Mouse (Mus musculus): ENCODE measurements around the gene Tmem121. TPM values are rescaled to one million over a fixed set of nuclear protein-coding genes. Genes with fewer than 3 reads are reported as not detected.

Gene Tmem121
- polyA plus RNA-seq, 1 experiment from 2014 or later = 0.39 TPM

DNA sequence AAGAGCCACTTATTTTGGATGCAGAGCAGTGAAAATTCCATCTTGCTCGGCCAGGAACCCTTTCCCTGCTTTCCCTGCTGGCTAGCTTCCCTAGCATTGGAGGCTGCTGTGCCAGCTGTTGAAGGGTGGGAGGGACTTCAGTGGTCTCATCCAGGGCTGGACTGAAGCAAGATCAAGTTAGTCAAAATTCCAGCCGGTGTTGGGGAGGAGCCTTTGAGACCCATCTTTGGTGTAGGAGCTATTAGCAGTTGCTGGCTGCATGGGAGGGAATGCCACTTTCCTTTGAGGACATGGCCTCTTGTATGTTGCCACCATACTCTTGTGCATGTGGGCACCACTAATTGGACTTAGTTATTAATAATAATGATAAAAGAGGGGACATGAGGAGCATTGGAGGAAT is 27.5 kb downstream of the Tmem121 start:
- Histone ChIP-seq H3K27me3 (ENCODE audit: control insufficient read depth, insufficient read depth, low read depth, low read length) (no peaks in the 10 kb centered on the region), H3K4me1 (ENCODE audit: control insufficient read depth, low read depth, low read length) (no peaks in the 10 kb centered on the region), H3K4me2 (ENCODE audit: low read depth, low read length) (no peak overlapping the region), H3K9me3 (replicated peaks; ENCODE audit: control insufficient read depth, low read length) (no peaks in the 10 kb centered on the region), H3K9ac (ENCODE audit: low read depth, low read length) (no peak overlapping the region), H3K27ac (ENCODE audit: low read length) (no peak overlapping the region), H3K36me3 (ENCODE audit: control insufficient read depth, insufficient read depth) (no peaks in the 10 kb centered on the region), H3K4me3 (ENCODE audit: low read depth, low read length) (no peak overlapping the region)
- no peak for ATAC-seq (ENCODE audit: low read depth)
- 51% methylated on average over 2 of the region's 2 CpGs for WGBS (ENCODE audit: insufficient replicate concordance)

- no peak for ATAC-seq (ENCODE audit: low read depth)
- no peaks in the 10 kb centered on the region for H3K36me3 ChIP-seq (ENCODE audit: control insufficient read depth, insufficient read depth)
- WGBS (ENCODE audit: insufficient replicate concordance) = 76% methylated on average over 25 of the region's 25 CpGs
- no peak overlapping the region for H3K4me2 ChIP-seq (ENCODE audit: low read depth, low read length)
- no peaks in the 10 kb centered on the region for H3K27me3 ChIP-seq (ENCODE audit: control insufficient read depth, insufficient read depth, low read depth, low read length)
- no peak overlapping the region for H3K4me3 ChIP-seq (ENCODE audit: low read depth, low read length)
- no peak overlapping the region for H3K9ac ChIP-seq (ENCODE audit: low read depth, low read length)
- no peaks in the 10 kb centered on the region for H3K4me1 ChIP-seq (ENCODE audit: control insufficient read depth, low read depth, low read length)
- H3K27ac ChIP-seq (ENCODE audit: low read length) = no peak overlapping the region
- H3K9me3 ChIP-seq (replicated peaks; ENCODE audit: control insufficient read depth, low read length) = no peaks in the 10 kb centered on the region
These were observed 28.5 kb downstream of the Tmem121 start for GRCm38 (mm10) chr12:113214072-113214808.

DNA sequence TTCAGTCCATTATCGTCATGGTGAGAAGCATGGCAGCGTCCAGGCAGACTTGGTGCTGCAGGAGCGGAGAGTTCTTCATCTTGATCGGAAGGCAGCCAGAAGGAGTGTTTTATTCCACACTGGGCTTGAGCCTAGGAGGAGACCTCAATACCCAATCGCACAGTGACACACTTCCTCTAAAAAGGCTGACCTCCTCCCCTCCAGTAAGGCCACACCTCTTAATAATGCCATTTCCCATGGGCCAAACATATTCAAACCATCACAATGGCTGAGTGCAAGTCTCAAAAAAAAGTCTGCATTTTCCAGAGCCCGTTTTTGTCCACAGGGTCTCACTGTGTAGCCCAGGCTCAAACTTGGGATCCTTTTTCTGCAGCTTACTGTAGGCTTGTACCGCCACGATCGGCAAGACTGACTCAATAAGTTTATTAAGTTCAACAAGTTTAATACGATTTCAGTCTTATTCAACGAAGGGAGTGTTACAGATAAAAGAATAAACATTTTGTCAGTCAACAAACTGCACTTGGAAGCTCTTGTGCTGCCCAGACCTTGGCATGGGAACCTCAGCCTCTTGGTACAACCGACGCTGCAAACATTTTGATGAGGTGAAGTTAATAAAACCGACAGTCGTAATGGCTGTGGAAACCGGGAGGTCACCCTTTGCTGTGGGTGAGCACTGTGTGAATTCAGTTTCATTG is 29.4 kb downstream of the Tmem121 start:
- no peak overlapping the region for H3K9ac ChIP-seq (ENCODE audit: low read depth, low read length)
- no peaks in the 10 kb centered on the region for H3K4me1 ChIP-seq (ENCODE audit: control insufficient read depth, low read depth, low read length)
- H3K4me3 ChIP-seq (ENCODE audit: low read depth, low read length) = no peak overlapping the region
- H3K9me3 ChIP-seq (replicated peaks; ENCODE audit: control insufficient read depth, low read length) = no peaks in the 10 kb centered on the region
- no peak overlapping the region for H3K4me2 ChIP-seq (ENCODE audit: low read depth, low read length)
- WGBS (ENCODE audit: insufficient replicate concordance) = 64% methylated on average over 16 of the region's 16 CpGs
- no peak for ATAC-seq (ENCODE audit: low read depth)
- no peak overlapping the region for H3K27ac ChIP-seq (ENCODE audit: low read length)
- no peaks in the 10 kb centered on the region for H3K27me3 ChIP-seq (ENCODE audit: control insufficient read depth, insufficient read depth, low read depth, low read length)
- no peaks in the 10 kb centered on the region for H3K36me3 ChIP-seq (ENCODE audit: control insufficient read depth, insufficient read depth)

- no peak overlapping the region for H3K4me2 ChIP-seq (ENCODE audit: low read depth, low read length)
- no peak overlapping the region for H3K9ac ChIP-seq (ENCODE audit: low read depth, low read length)
- H3K4me3 ChIP-seq (ENCODE audit: low read depth, low read length) = no peak overlapping the region
- H3K27ac ChIP-seq (ENCODE audit: low read length) = no peak overlapping the region
- no peaks in the 10 kb centered on the region for H3K4me1 ChIP-seq (ENCODE audit: control insufficient read depth, low read depth, low read length)
- H3K9me3 ChIP-seq (replicated peaks; ENCODE audit: control insufficient read depth, low read length) = no peaks in the 10 kb centered on the region
- 7% methylated on average over 6 of the region's 6 CpGs for WGBS (ENCODE audit: insufficient replicate concordance)
- H3K36me3 ChIP-seq (ENCODE audit: control insufficient read depth, insufficient read depth) = no peaks in the 10 kb centered on the region
- no peaks in the 10 kb centered on the region for H3K27me3 ChIP-seq (ENCODE audit: control insufficient read depth, insufficient read depth, low read depth, low read length)
- ATAC-seq (ENCODE audit: low read depth) = peak; percentile 32; the same call in 1 of the 2 replicates
These were observed 30.1 kb downstream of the Tmem121 start for GRCm38 (mm10) chr12:113215667-113216346.

GRCm38 (mm10) chr12:113217306-113218242 is 31.8 kb downstream of the Tmem121 start:
- no peaks in the 10 kb centered on the region for H3K27me3 ChIP-seq (ENCODE audit: control insufficient read depth, insufficient read depth, low read depth, low read length)
- no peaks in the 10 kb centered on the region for H3K36me3 ChIP-seq (ENCODE audit: control insufficient read depth, insufficient read depth)
- no peak overlapping the region for H3K4me3 ChIP-seq (ENCODE audit: low read depth, low read length)
- no peaks in the 10 kb centered on the region; the same call in 1 of the 2 replicates for H3K4me1 ChIP-seq (ENCODE audit: control insufficient read depth, low read depth, low read length)
- ATAC-seq (ENCODE audit: low read depth) = no peak
- no peak overlapping the region for H3K4me2 ChIP-seq (ENCODE audit: low read depth, low read length)
- H3K27ac ChIP-seq (ENCODE audit: low read length) = no peak overlapping the region
- no peak overlapping the region for H3K9ac ChIP-seq (ENCODE audit: low read depth, low read length)
- no peaks in the 10 kb centered on the region for H3K9me3 ChIP-seq (replicated peaks; ENCODE audit: control insufficient read depth, low read length)
- WGBS (ENCODE audit: insufficient replicate concordance) = 20% methylated on average over 11 of the region's 11 CpGs

GRCm38 (mm10) chr12:113219867-113220266 is 34.1 kb downstream of the Tmem121 start:
- whole genome bisulfite sequencing (ENCODE audit: insufficient replicate concordance) = 27% methylated on average over 4 of the region's 4 CpGs
- Histone ChIP-seq H3K4me3 (ENCODE audit: low read depth, low read length) (no peak overlapping the region), H3K4me2 (ENCODE audit: low read depth, low read length) (no peak overlapping the region), H3K27me3 (ENCODE audit: control insufficient read depth, insufficient read depth, low read depth, low read length) (no peaks in the 10 kb centered on the region), H3K4me1 (ENCODE audit: control insufficient read depth, low read depth, low read length) (no peaks in the 10 kb centered on the region; the same call in 1 of the 2 replicates), H3K36me3 (ENCODE audit: control insufficient read depth, insufficient read depth) (no peaks in the 10 kb centered on the region), H3K9ac (ENCODE audit: low read depth, low read length) (no peak overlapping the region), H3K9me3 (replicated peaks; ENCODE audit: control insufficient read depth, low read length) (no peaks in the 10 kb centered on the region), H3K27ac (ENCODE audit: low read length) (no peak overlapping the region)
- peak; percentile 22; the same call in 1 of the 2 replicates for ATAC-seq (ENCODE audit: low read depth)

DNA sequence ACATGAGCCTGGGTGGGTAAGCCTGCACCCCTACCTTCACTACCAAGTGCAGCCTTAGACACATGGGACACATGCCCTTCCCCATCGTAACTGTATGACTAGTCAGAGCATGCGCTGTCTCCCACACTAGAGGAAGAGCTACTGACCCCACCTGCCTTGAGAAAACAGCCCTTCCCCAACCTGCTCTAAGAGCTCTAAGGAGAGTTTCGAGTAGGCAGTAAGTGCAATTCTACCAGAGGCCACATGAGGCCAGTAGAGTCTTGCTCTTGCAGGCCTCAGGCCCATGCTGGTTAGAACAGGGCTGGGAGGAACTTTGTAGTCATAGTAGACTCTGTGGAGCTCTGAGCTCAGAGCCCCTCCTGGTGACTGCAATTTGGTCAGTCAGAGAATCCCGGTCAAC is 34.7 kb downstream of the Tmem121 start:
- no peak for ATAC-seq (ENCODE audit: low read depth)
- no peak overlapping the region for H3K4me3 ChIP-seq (ENCODE audit: low read depth, low read length)
- no peaks in the 10 kb centered on the region for H3K9me3 ChIP-seq (replicated peaks; ENCODE audit: control insufficient read depth, low read length)
- H3K9ac ChIP-seq (ENCODE audit: low read depth, low read length) = no peak overlapping the region
- WGBS (ENCODE audit: insufficient replicate concordance) = 28% methylated on average over 4 of the region's 4 CpGs
- no peak overlapping the region for H3K4me2 ChIP-seq (ENCODE audit: low read depth, low read length)
- no peaks in the 10 kb centered on the region for H3K27me3 ChIP-seq (ENCODE audit: control insufficient read depth, insufficient read depth, low read depth, low read length)
- H3K27ac ChIP-seq (ENCODE audit: low read length) = no peak overlapping the region
- H3K36me3 ChIP-seq (ENCODE audit: control insufficient read depth, insufficient read depth) = no peaks in the 10 kb centered on the region
- H3K4me1 ChIP-seq (ENCODE audit: control insufficient read depth, low read depth, low read length) = no peaks in the 10 kb centered on the region; the same call in 1 of the 2 replicates

- Histone ChIP-seq H3K4me2 (ENCODE audit: low read depth, low read length) (no peak overlapping the region; the same call in 1 of the 2 replicates), H3K36me3 (ENCODE audit: control insufficient read depth, insufficient read depth) (no peaks in the 10 kb centered on the region), H3K9ac (ENCODE audit: low read depth, low read length) (no peak overlapping the region), H3K27me3 (ENCODE audit: control insufficient read depth, insufficient read depth, low read depth, low read length) (no peaks in the 10 kb centered on the region), H3K4me1 (ENCODE audit: control insufficient read depth, low read depth, low read length) (no peaks in the 10 kb centered on the region; the same call in 1 of the 2 replicates), H3K27ac (ENCODE audit: low read length) (no peak overlapping the region), H3K4me3 (ENCODE audit: low read depth, low read length) (no peak overlapping the region), H3K9me3 (replicated peaks; ENCODE audit: control insufficient read depth, low read length) (no peaks in the 10 kb centered on the region)
- no peak for ATAC-seq (ENCODE audit: low read depth)
- 61% methylated on average over 9 of the region's 9 CpGs for WGBS (ENCODE audit: insufficient replicate concordance)
These were observed 35.6 kb downstream of the Tmem121 start for GRCm38 (mm10) chr12:113221289-113221688.
